Mouse (Mus musculus) cerebellum, adult 2 months (tissue): ENCODE data around the gene Dand5.

Experiments
- CTCF ChIP-seq: fragments of 200-500 bp; IDR thresholded peaks from 2 replicates; pipeline ENCODE4 v1.5.1; 2011; ENCODE audit warnings: low read depth, mild to moderate bottlenecking, control low read depth, low read length, moderate library complexity, borderline replicate concordance; ENCODE audit not compliant: insufficient read depth
- POLR2A ChIP-seq: fragments of 200-500 bp; IDR thresholded peaks from 2 replicates; pipeline ENCODE4 v1.6.1; 2011; ENCODE audit warnings: low read length, control low read depth, borderline replicate concordance; ENCODE audit not compliant: insufficient read depth

DNA sequence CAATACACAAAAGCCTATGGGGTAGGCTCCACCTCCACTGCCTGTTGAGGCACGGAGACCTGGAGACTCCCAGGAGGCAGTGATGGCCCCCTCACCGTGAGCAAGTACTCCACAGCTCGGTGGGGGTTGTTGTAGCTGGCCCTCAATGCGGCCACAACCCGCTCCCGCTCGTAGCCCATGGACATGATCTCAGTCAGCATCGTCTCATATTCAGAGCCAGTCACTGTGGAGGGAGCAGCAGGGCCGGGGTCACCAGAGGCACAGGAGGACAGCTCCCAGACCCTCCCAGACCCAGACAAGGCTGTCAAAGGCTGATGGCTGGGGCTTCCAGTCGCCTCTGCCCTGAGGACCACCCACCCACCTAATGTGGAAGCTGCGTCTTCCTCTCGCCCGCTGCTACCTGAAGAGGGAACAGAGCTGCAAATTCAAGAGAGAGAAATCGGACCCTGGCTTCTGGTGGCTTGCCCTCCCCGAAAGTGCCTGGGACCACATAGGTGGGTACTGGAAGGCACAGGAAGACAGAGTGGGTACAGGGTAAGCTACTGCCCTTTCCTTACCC, 15.4 kb upstream of the Dand5 start:
- TF ChIP-seq POLR2A = no peak
- no peak for TF ChIP-seq CTCF
